Mouse (Mus musculus): Measurements from ENCODE around the gene Dcps. TPM values are rescaled to one million over a fixed set of nuclear protein-coding genes. Genes with fewer than 3 reads are reported as not detected.

The Dcps gene
- polyA plus RNA-seq (2012; rRNA removed): 40.2 and 52.9 TPM in 2 replicates

DNA sequence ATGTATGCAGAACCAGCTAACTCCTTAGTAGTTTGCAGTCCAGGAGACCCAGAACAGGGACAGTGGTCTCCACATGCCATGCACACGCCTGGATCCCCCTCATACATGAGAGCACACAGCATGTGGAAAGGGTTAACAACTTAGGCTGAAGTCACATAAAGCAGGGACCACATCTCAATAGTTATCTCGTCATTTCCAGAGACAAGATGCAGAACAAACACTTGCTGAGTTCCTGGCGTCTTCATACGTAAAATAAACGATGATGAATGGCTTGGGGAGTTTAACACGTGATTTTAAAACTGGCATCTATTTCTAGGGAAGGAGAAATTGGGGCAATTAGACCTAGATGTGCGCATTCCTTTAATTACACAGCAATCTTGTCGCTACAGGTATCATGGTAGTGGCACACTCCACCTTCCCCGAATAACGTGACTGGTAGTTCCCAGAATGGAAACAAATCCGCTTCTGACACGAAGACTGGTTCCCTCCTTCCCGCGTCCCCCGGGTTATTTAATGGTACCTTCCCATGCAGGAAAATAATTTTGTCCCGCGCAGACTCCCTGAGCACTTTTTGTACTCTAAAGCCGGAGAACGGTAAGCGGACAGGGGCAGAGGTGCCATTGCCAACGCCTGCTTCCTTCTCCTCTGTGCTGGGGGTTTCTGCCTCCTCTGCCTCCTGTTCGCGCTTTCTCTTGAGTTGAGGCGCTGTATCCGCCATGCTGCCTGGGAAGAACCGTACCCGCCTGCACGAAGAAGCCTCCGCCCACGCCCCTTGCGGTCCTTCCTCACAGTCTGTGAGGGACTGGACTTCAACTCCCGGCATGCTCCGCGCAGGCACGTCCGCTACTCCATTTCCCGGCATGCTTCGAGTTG is at the start of gene Dcps:
Gene Dcps (minus strand): TSS at position 811 of the 873 bp plus-strand sequence.

GRCm38 (mm10) chr9:35210542-35211474 is 34.9 kb upstream of the Dcps start, which contains the start of gene Foxred1:
TSS of gene Foxred1 (minus strand) at chr9:35211055.

DNA sequence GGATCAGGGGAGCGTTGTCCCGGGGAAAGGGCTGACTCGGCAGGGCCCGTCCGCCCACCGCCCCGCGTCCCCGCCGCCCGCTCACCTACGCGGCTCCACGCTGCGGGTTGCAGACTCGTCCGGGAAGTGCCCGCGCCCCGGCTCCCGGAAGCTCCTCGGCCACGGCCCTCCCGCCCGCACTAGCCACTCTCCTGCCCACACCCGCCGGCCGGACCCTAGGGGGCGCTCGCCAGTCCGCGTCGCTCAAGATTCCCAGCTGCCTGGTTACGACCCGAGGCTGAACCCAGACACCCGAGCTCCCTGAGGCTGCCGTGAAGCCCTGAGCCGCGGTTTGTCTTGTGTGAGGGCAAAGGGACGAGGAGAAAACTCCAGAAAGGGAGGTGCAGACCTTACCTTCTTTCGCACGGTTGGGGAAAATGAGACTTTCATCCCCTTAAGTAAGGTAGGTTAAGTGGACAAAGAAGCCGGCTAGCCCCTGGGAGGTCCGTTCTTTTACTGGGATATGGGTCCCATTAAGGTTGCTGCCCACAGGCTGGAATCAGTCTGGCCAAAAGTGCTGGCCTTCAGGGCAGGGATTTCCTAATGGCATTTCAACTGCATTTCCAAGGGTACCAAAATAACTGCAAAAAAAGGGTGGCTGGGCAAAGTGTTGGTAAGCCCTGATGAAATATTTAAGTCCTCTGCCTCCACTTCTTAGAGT is 24.1 kb upstream of the Dcps start, which contains the start of the genes Srpr and Tirap:
Gene Srpr (plus strand): TSS at position 404 of the 700 bp plus-strand sequence.
Gene Tirap (minus strand): TSS at position 520 of the 700 bp plus-strand sequence.

GRCm38 (mm10) chr9:35119168-35119567 is 56.7 kb downstream of the Dcps start, which contains the start of gene St3gal4:
TSS of gene St3gal4 (minus strand) at chr9:35119268.

Other genes starting within 250 kb of the Dcps start
- 39.0 and 40.3 TPM in 2 replicates for gene St3gal4, start 56.8 kb downstream of the Dcps start, polyA plus RNA-seq (2012; rRNA removed)
- 69.6 and 78.6 TPM in 2 replicates for gene Srpr, start 24.1 kb upstream of the Dcps start, polyA plus RNA-seq (2012; rRNA removed)
- 23.7 and 26.3 TPM in 2 replicates for gene Tirap, start 24.2 kb upstream of the Dcps start, polyA plus RNA-seq (2012; rRNA removed)
- 18.7 and 20.0 TPM in 2 replicates for gene Foxred1, start 35.0 kb upstream of the Dcps start, polyA plus RNA-seq (2012; rRNA removed)
- 7.3 and 15.1 TPM in 2 replicates for gene Fam118b, start 91.7 kb upstream of the Dcps start, polyA plus RNA-seq (2012; rRNA removed)
- 7.4 and 9.9 TPM in 2 replicates for gene Rpusd4, start 91.8 kb upstream of the Dcps start, polyA plus RNA-seq (2012; rRNA removed)
- gene Cdon, start 245.1 kb upstream of the Dcps start, polyA plus RNA-seq (2012; rRNA removed): 12.6 and 16.5 TPM in 2 replicates

All from ovary, adult 2 months (tissue).